Mouse (Mus musculus): ENCODE data around the gene Mat2b. TPM values are rescaled to one million over a fixed set of nuclear protein-coding genes. Genes with fewer than 3 reads are reported as not detected.
A peak's percentile ranks its signal among the peaks of the same experiment; 100 is the strongest.
"Not testable (repeated sequence)": the region's sequence is repeated elsewhere in the genome, so short reads cannot be mapped to it uniquely, and the experiment has no call there.

The Mat2b gene
- polyA plus RNA-seq, 1 experiment, result 2.1 TPM

- Histone ChIP-seq H3K4me3 (replicated peaks) (no peak overlapping the region), H3K36me3 (ENCODE audit: control insufficient read depth) (peaks cover 100% of the 10 kb centered on the region), H3K9me3 (ENCODE audit: control insufficient read depth, low read length) (no peaks in the 10 kb centered on the region), H3K4me1 (ENCODE audit: control insufficient read depth) (no peaks in the 10 kb centered on the region), H3K27me3 (ENCODE audit: control insufficient read depth) (no peaks in the 10 kb centered on the region)
- TF ChIP-seq TAL1 (IDR thresholded peaks at IDR 0.05; ENCODE audit: low read length) (no peak), GATA1 (IDR thresholded peaks at IDR 0.05; ENCODE audit: low read length) (no peak)
These were observed 18.9 kb upstream of the Mat2b start for GRCm38 (mm10) chr11:40713858-40714257.

GRCm38 (mm10) chr11:40709899-40710298 is 14.9 kb upstream of the Mat2b start:
- not testable (repeated sequence) for H3K9me3 ChIP-seq (ENCODE audit: control insufficient read depth, low read length); H3K4me1 ChIP-seq (ENCODE audit: control insufficient read depth); H3K4me3 ChIP-seq (replicated peaks); H3K27me3 ChIP-seq (ENCODE audit: control insufficient read depth)
- peaks cover 100% of the 10 kb centered on the region for H3K36me3 ChIP-seq (ENCODE audit: control insufficient read depth)

DNA sequence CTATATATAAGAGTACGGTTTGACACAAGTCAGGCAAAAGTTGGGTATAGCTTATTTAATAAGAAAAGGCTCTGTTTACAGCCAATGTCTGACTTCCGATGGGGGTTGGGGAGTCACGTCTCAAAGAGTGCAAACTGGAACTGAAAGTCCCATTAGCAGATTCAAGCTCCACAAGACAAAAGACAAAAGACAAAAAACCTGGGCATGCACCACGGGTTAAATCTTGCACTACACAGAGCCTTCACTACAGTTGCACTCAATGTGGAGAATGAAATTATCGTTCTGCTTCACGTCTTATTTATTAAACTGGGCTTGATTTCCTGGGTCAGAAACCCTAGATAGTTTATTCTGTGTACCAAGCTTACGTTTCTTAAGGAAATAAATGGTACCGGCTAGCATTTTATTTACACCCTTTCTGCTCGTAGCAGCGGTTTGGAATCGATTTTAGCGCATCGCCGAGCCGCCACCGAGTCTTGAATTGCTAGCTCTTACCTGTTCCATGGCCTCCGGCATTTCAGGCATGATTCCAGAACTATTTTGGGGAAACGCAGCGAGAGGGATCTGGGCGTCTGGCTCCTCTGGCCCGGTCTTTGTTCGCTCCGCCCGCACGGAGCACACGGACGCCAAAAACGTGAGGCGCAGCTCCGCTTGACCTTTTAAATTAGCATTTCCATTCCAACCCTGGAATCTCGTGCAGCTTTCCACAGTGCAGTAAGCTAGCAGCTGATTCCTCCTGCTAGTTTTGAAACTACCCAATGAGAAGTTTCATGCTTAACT is 504 bp downstream of the Mat2b start:
- H3K9me3 ChIP-seq (ENCODE audit: control insufficient read depth, low read length), result peaks cover under 1% of the 10 kb centered on the region; the same call in 1 of the 2 replicates
- TF ChIP-seq GATA1 (IDR thresholded peaks at IDR 0.05; ENCODE audit: low read length) (no peak), TAL1 (IDR thresholded peaks at IDR 0.05; ENCODE audit: low read length) (no peak)
- peaks cover 9% of the 10 kb centered on the region for H3K36me3 ChIP-seq (ENCODE audit: control insufficient read depth)
- H3K4me3 ChIP-seq (replicated peaks), result peak overlapping the region; percentile 97
- H3K27me3 ChIP-seq (ENCODE audit: control insufficient read depth), result no peaks in the 10 kb centered on the region
- H3K4me1 ChIP-seq (ENCODE audit: control insufficient read depth), result peaks cover 43% of the 10 kb centered on the region

DNA sequence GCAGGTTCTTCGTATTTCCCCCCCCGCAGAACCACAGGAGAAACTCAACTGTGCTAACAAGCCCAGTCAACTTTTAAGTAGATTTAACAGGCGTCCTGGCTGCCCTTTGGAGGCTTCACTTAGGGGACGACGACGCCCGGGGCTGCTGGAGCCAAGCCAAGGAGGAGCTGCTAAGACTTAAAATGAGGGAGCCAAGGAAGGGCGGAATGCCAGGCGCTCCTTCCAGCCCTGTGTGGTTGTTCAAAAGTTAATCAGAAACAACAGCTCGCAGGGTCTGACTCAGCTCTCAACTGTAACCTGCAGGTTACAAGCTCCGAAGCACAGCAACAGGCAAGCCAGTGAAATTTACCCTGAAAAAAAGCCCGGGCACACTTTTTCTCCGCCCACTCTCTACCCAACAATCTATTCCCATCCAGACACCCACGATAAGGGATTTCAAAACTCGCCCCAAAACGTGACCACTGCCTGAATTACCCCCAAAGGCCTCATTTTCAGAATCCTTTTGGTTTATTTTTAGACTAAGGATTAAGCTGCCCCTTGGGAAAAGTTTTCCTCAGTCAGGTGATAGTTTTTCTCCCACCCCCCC is 1.5 kb downstream of the Mat2b start:
- H3K36me3 ChIP-seq (ENCODE audit: control insufficient read depth), result peaks cover 10% of the 10 kb centered on the region
- H3K9me3 ChIP-seq (ENCODE audit: control insufficient read depth, low read length), result no peaks in the 10 kb centered on the region
- peaks cover 43% of the 10 kb centered on the region for H3K4me1 ChIP-seq (ENCODE audit: control insufficient read depth)
- no peaks in the 10 kb centered on the region for H3K27me3 ChIP-seq (ENCODE audit: control insufficient read depth)
- peak; percentile 37; the same call in 1 of the 2 replicates for TF ChIP-seq GATA1 (IDR thresholded peaks at IDR 0.05; ENCODE audit: low read length)
- TF ChIP-seq TAL1 (IDR thresholded peaks at IDR 0.05; ENCODE audit: low read length), result no peak
- H3K4me3 ChIP-seq (replicated peaks), result peak overlapping the region; percentile 97

DNA sequence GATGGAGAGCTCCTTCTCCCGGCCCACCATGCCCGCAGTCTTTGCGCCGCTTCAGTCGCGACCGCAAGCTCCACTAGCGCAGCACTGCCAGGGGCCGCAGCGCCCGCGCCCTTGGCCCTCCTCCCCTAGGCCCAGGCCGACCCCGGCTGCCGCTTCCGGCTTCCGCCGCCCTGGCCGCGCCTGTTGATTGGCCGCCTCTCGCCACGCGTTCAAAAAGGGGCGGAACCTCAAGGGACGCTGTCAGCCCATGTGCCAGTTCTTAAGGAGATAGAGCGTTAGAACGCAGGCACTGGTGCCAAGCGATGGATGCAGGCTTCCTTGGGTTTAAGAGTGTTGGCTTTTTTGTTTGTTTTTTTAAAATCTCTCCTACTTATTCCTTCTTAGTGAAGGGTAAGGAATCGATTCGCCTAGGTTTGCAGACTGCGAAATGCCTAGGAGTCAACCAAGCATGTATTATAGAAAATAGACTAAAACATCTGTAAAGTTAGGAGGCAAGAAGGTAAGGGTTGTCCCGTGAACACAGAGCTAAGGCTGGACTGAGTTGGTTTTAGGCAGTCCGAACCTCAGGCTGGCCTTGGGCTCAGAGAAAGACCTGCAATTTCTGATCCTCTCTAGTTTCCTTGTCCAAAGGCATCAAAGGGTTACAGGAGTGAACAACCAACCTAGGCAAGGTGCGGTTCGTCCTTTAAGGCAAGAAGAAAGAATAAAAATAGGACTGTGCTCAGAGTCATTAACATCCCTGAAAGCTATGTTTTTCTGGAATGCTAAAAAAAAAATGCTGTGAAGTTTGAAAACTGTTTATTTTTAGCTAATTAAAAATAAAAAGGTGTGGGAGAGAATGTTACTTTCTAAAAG is 2.3 kb downstream of the Mat2b start:
- TF ChIP-seq GATA1 (IDR thresholded peaks at IDR 0.05; ENCODE audit: low read length) (no peak), TAL1 (IDR thresholded peaks at IDR 0.05; ENCODE audit: low read length) (no peak)
- no peaks in the 10 kb centered on the region for H3K27me3 ChIP-seq (ENCODE audit: control insufficient read depth)
- H3K9me3 ChIP-seq (ENCODE audit: control insufficient read depth, low read length), result no peaks in the 10 kb centered on the region
- peaks cover 15% of the 10 kb centered on the region for H3K36me3 ChIP-seq (ENCODE audit: control insufficient read depth)
- peak overlapping the region; percentile 97 for H3K4me3 ChIP-seq (replicated peaks)
- H3K4me1 ChIP-seq (ENCODE audit: control insufficient read depth), result peaks cover 43% of the 10 kb centered on the region

DNA sequence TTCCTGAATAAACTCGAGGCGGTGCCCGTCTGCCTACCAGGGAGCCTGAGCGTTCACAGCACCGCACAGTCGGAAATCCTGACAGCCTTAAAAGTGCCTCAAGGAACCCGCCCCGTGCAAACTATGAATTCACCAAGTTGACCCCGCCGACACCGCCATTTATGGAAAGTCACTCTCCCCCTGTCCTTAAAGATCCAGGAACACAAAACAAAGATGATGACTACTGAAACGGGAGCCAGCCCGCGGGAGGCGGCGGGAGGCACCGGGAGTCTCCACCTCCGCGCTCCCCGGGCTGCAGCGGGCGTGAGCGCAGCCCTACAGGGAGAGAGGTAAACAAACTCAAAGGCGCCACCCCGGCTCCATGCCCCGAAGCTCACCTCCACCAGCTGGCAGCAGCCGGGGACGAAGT is 2.9 kb downstream of the Mat2b start:
- H3K27me3 ChIP-seq (ENCODE audit: control insufficient read depth), result no peaks in the 10 kb centered on the region
- TF ChIP-seq GATA1 (IDR thresholded peaks at IDR 0.05; ENCODE audit: low read length) (no peak), TAL1 (IDR thresholded peaks at IDR 0.05; ENCODE audit: low read length) (no peak)
- H3K36me3 ChIP-seq (ENCODE audit: control insufficient read depth), result peaks cover 21% of the 10 kb centered on the region
- no peaks in the 10 kb centered on the region for H3K9me3 ChIP-seq (ENCODE audit: control insufficient read depth, low read length)
- H3K4me3 ChIP-seq (replicated peaks), result peak overlapping the region; percentile 97
- peaks cover 43% of the 10 kb centered on the region for H3K4me1 ChIP-seq (ENCODE audit: control insufficient read depth)

- Histone ChIP-seq H3K27me3 (ENCODE audit: control insufficient read depth) (no peaks in the 10 kb centered on the region), H3K4me3 (replicated peaks) (peak overlapping the region; percentile 97), H3K9me3 (ENCODE audit: control insufficient read depth, low read length) (no peaks in the 10 kb centered on the region), H3K4me1 (ENCODE audit: control insufficient read depth) (peaks cover 43% of the 10 kb centered on the region), H3K36me3 (ENCODE audit: control insufficient read depth) (peaks cover 36% of the 10 kb centered on the region)
- TF ChIP-seq GATA1 (IDR thresholded peaks at IDR 0.05; ENCODE audit: low read length) (no peak), TAL1 (IDR thresholded peaks at IDR 0.05; ENCODE audit: low read length) (no peak)
These were observed 4.4 kb downstream of the Mat2b start for GRCm38 (mm10) chr11:40690444-40691127.

- TF ChIP-seq TAL1 (IDR thresholded peaks at IDR 0.05; ENCODE audit: low read length), result no peak
These were observed 11.7 kb downstream of the Mat2b start for GRCm38 (mm10) chr11:40683295-40683694.

More at GRCm38 (mm10) chr11:40683295-40683694, 11.7 kb downstream of the Mat2b start:
- Histone ChIP-seq H3K4me1 (ENCODE audit: control insufficient read depth) (no peaks in the 10 kb centered on the region), H3K27me3 (ENCODE audit: control insufficient read depth) (no peaks in the 10 kb centered on the region), H3K9me3 (ENCODE audit: control insufficient read depth, low read length) (no peaks in the 10 kb centered on the region), H3K36me3 (ENCODE audit: control insufficient read depth) (peaks cover 96% of the 10 kb centered on the region), H3K4me3 (replicated peaks) (no peak overlapping the region)
